Mouse (Mus musculus) midbrain, embryonic 16.5 days (tissue): ENCODE measurements at regions not wholly inside any gene's neighbourhood (a gene's known extent, or its start where the extent isn't known, plus 50 kb on each side); places are given as distances from the start of the nearest gene placed in this dataset.
"Not testable (repeated sequence)": the region's sequence is repeated elsewhere in the genome, so short reads cannot be mapped to it uniquely, and the experiment has no call there.

Source experiments
- ATAC-seq: fragments of 200-750 bp; cut with Nextera tagmentation; 2 replicates; pipeline ENCODE4 v1.8.0; 2017; ENCODE audit warnings: moderate TSS enrichment
- H3K27ac ChIP-seq: fragments of 300-500 bp; sonication (generic); 2 replicates; pipeline ENCODE4 v1.5.1; 2014; ENCODE audit warnings: mild to moderate bottlenecking, low read length, mixed read lengths
- H3K27me3 ChIP-seq: fragments of 300-500 bp; sonication (generic); 2 replicates; pipeline ENCODE4 v1.6.1; 2014; ENCODE audit warnings: low read depth, low read length, mixed read lengths; ENCODE audit not compliant: control insufficient read depth, insufficient read depth
- H3K36me3 ChIP-seq: fragments of 300-500 bp; sonication (generic); 2 replicates; pipeline ENCODE4 v1.6.1; 2014; ENCODE audit warnings: mild to moderate bottlenecking, low read length, moderate library complexity, mixed read lengths; ENCODE audit not compliant: control insufficient read depth, insufficient read depth
- H3K4me1 ChIP-seq: fragments of 300-500 bp; sonication (generic); 2 replicates; pipeline ENCODE4 v1.6.1; 2014; ENCODE audit warnings: mild to moderate bottlenecking, low read length, mixed read lengths; ENCODE audit not compliant: control insufficient read depth, insufficient read depth
- H3K4me2 ChIP-seq: fragments of 300-500 bp; sonication (generic); 2 replicates; pipeline ENCODE4 v1.6.1; 2014; ENCODE audit warnings: mild to moderate bottlenecking, low read length, mixed read lengths
- H3K4me3 ChIP-seq: fragments of 300-500 bp; sonication (generic); 2 replicates; pipeline ENCODE4 v1.5.1; 2014; ENCODE audit warnings: low read depth, mild to moderate bottlenecking, low read length, moderate library complexity, mixed read lengths
- H3K9ac ChIP-seq: fragments of 300-500 bp; sonication (generic); 2 replicates; pipeline ENCODE4 v1.6.1; 2014; ENCODE audit warnings: low read depth, low read length, mixed read lengths
- H3K9me3 ChIP-seq: fragments of 300-500 bp; sonication (generic); replicated peaks from 2 replicates; pipeline ENCODE4 v1.6.1; 2014; ENCODE audit warnings: mild to moderate bottlenecking, low read length, mixed read lengths; ENCODE audit not compliant: control insufficient read depth, poor library complexity, severe bottlenecking
- WGBS: fragments of 180-500 bp; shearing (Covaris S2); extraction: QIAGEN DNeasy Blood & Tissue Kit; methylation state at CpG from one replicate; pipeline ENCODE4 v1.1.7; 2014; 5-methylcytosine and 5-hydroxymethylcytosine counted together

GRCm38 (mm10) chr16:12638971-12639640, 470.4 kb upstream of the Ercc4 start:
- H3K4me3 ChIP-seq, result no peak overlapping the region
- no peaks in the 10 kb centered on the region for H3K27me3 ChIP-seq
- H3K9me3 ChIP-seq, result no peaks in the 10 kb centered on the region
- no peaks in the 10 kb centered on the region for H3K36me3 ChIP-seq
- ATAC-seq, result no peak
- H3K4me1 ChIP-seq, result peaks cover 3% of the 10 kb centered on the region; the same call in 1 of the 2 replicates
- no peak overlapping the region for H3K9ac ChIP-seq
- H3K4me2 ChIP-seq, result no peak overlapping the region
- 88% methylated on average over 1 of the region's 1 CpGs for WGBS
- no peak overlapping the region for H3K27ac ChIP-seq

- Histone ChIP-seq H3K27me3 (no peaks in the 10 kb centered on the region), H3K4me3 (no peak overlapping the region), H3K27ac (no peak overlapping the region), H3K9ac (no peak overlapping the region), H3K4me1 (peaks cover 3% of the 10 kb centered on the region; the same call in 1 of the 2 replicates), H3K4me2 (no peak overlapping the region), H3K36me3 (no peaks in the 10 kb centered on the region), H3K9me3 (no peaks in the 10 kb centered on the region)
- ATAC-seq, result no peak
Measured at GRCm38 (mm10) chr16:12643053-12643452, 466.4 kb upstream of the Ercc4 start.

GRCm38 (mm10) chr16:12644621-12645020, 464.9 kb upstream of the Ercc4 start:
- WGBS, result 74% methylated on average over 2 of the region's 2 CpGs
- Histone ChIP-seq H3K9ac (no peak overlapping the region), H3K36me3 (no peaks in the 10 kb centered on the region), H3K27me3 (no peaks in the 10 kb centered on the region), H3K9me3 (no peaks in the 10 kb centered on the region), H3K4me1 (no peaks in the 10 kb centered on the region), H3K27ac (no peak overlapping the region), H3K4me2 (no peak overlapping the region), H3K4me3 (no peak overlapping the region)
- no peak for ATAC-seq

- no peaks in the 10 kb centered on the region for H3K27me3 ChIP-seq
- no peak overlapping the region for H3K9ac ChIP-seq
- H3K4me1 ChIP-seq, result no peaks in the 10 kb centered on the region
- no peak overlapping the region for H3K4me3 ChIP-seq
- no peak for ATAC-seq
- no peak overlapping the region for H3K4me2 ChIP-seq
- no peaks in the 10 kb centered on the region for H3K9me3 ChIP-seq
- no peak overlapping the region for H3K27ac ChIP-seq
- no peaks in the 10 kb centered on the region for H3K36me3 ChIP-seq
- WGBS, result 78% methylated on average over 3 of the region's 3 CpGs
Measured at GRCm38 (mm10) chr16:12652180-12652579, 457.3 kb upstream of the Ercc4 start.

GRCm38 (mm10) chr16:12673656-12674055, 435.8 kb upstream of the Ercc4 start:
- not testable (repeated sequence) for H3K27me3 ChIP-seq, ATAC-seq, H3K27ac ChIP-seq, H3K9me3 ChIP-seq, H3K36me3 ChIP-seq, H3K4me1 ChIP-seq, H3K9ac ChIP-seq, H3K4me3 ChIP-seq, H3K4me2 ChIP-seq
- WGBS, result 77% methylated on average over 1 of the region's 1 CpGs

GRCm38 (mm10) chr16:12681474-12681873, 428.0 kb upstream of the Ercc4 start:
- Histone ChIP-seq H3K4me2 (no peak overlapping the region), H3K27ac (no peak overlapping the region), H3K4me1 (no peaks in the 10 kb centered on the region), H3K9ac (no peak overlapping the region), H3K27me3 (no peaks in the 10 kb centered on the region), H3K36me3 (no peaks in the 10 kb centered on the region), H3K9me3 (no peaks in the 10 kb centered on the region), H3K4me3 (no peak overlapping the region)
- ATAC-seq, result no peak
- 90% methylated on average over 2 of the region's 2 CpGs for WGBS

- ATAC-seq, result no peak
- WGBS, result 58% methylated on average over 3 of the region's 3 CpGs
Measured at GRCm38 (mm10) chr16:12685816-12686215, 423.7 kb upstream of the Ercc4 start.

GRCm38 (mm10) chr16:12691776-12692175, 417.7 kb upstream of the Ercc4 start:
- ATAC-seq, result no peak

More at GRCm38 (mm10) chr16:12685816-12686215, 423.7 kb upstream of the Ercc4 start:
- Histone ChIP-seq H3K4me3 (no peak overlapping the region), H3K4me1 (no peaks in the 10 kb centered on the region), H3K4me2 (no peak overlapping the region), H3K27me3 (no peaks in the 10 kb centered on the region), H3K27ac (no peak overlapping the region), H3K36me3 (no peaks in the 10 kb centered on the region), H3K9ac (no peak overlapping the region), H3K9me3 (no peaks in the 10 kb centered on the region)

GRCm38 (mm10) chr16:12692739-12693292, 416.7 kb upstream of the Ercc4 start:
- Histone ChIP-seq H3K9ac (no peak overlapping the region), H3K27ac (no peak overlapping the region), H3K4me2 (no peak overlapping the region), H3K27me3 (no peaks in the 10 kb centered on the region), H3K9me3 (no peaks in the 10 kb centered on the region), H3K4me3 (no peak overlapping the region), H3K36me3 (no peaks in the 10 kb centered on the region), H3K4me1 (no peaks in the 10 kb centered on the region)
- WGBS, result 52% methylated on average over 4 of the region's 5 CpGs
- no peak for ATAC-seq

More at GRCm38 (mm10) chr16:12691776-12692175, 417.7 kb upstream of the Ercc4 start:
- WGBS, result 32% methylated on average over 3 of the region's 3 CpGs
- Histone ChIP-seq H3K4me2 (no peak overlapping the region), H3K9me3 (no peaks in the 10 kb centered on the region), H3K27ac (no peak overlapping the region), H3K27me3 (no peaks in the 10 kb centered on the region), H3K36me3 (no peaks in the 10 kb centered on the region), H3K4me1 (no peaks in the 10 kb centered on the region), H3K9ac (no peak overlapping the region), H3K4me3 (no peak overlapping the region)
